Mouse (Mus musculus) embryonic facial prominence, embryonic 15.5 days (tissue): Measurements from ENCODE around the gene Dchs2. TPM values are rescaled to one million over a fixed set of nuclear protein-coding genes. Genes with fewer than 3 reads are reported as not detected.
A peak's percentile ranks its signal among the peaks of the same experiment; 100 is the strongest.
"Not testable (repeated sequence)": the region's sequence is repeated elsewhere in the genome, so short reads cannot be mapped to it uniquely, and the experiment has no call there.

Experiments
- ATAC-seq: fragments of 200-750 bp; cut with Nextera tagmentation; 2 replicates; pipeline ENCODE4 v1.8.0; 2017; ENCODE audit warnings: low read depth, moderate TSS enrichment; ENCODE audit not compliant: insufficient number of reproducible peaks, low FRiP score, low TSS enrichment
- H3K27ac ChIP-seq: fragments of 300-500 bp; sonication (generic); replicated peaks from 2 replicates; pipeline ENCODE4 v1.5.1; 2015; ENCODE audit warnings: mild to moderate bottlenecking, inconsistent platforms
- H3K27me3 ChIP-seq: fragments of 300-500 bp; sonication (generic); 2 replicates; pipeline ENCODE4 v1.6.1; 2015; ENCODE audit warnings: inconsistent platforms
- H3K36me3 ChIP-seq: fragments of 300-500 bp; sonication (generic); 2 replicates; pipeline ENCODE4 v1.6.1; 2015; ENCODE audit warnings: mild to moderate bottlenecking, inconsistent platforms
- H3K4me1 ChIP-seq: fragments of 300-500 bp; sonication (generic); 2 replicates; pipeline ENCODE4 v1.6.1; 2015; ENCODE audit warnings: inconsistent platforms
- H3K4me2 ChIP-seq: fragments of 300-500 bp; sonication (generic); replicated peaks from 2 replicates; pipeline ENCODE4 v1.6.1; 2015; ENCODE audit warnings: mild to moderate bottlenecking, inconsistent platforms
- H3K4me3 ChIP-seq: fragments of 300-500 bp; sonication (generic); replicated peaks from 2 replicates; pipeline ENCODE4 v1.5.1; 2015; ENCODE audit warnings: mild to moderate bottlenecking, inconsistent platforms
- H3K9ac ChIP-seq: fragments of 300-500 bp; sonication (generic); 2 replicates; pipeline ENCODE4 v1.6.1; 2015; ENCODE audit warnings: inconsistent platforms
- H3K9me3 ChIP-seq: fragments of 300-500 bp; sonication (generic); replicated peaks from 2 replicates; pipeline ENCODE4 v1.6.1; 2016; ENCODE audit warnings: inconsistent platforms
- WGBS: fragments of 180-500 bp; shearing (Covaris S2); methylation state at CpG from one replicate; pipeline ENCODE4 v1.1.7; 2015; 5-methylcytosine and 5-hydroxymethylcytosine counted together
- polyA plus RNA-seq: library from polyadenylated mRNA; unstranded; fragments of >200 nt; fragmentation: Nextera tagmentation; extraction: Ambion mirVana; gene quantifications from 2 replicates; pipeline ENCODE4 v1.2.1, GENCODE M21; 2015

Dchs2 gene
- polyA plus RNA-seq, 1 experiment from 2014 or later, result 1.1 TPM

GRCm38 (mm10) chr3:83117592-83117991, 10.2 kb upstream of the Dchs2 start:
- Histone ChIP-seq H3K9me3 (no peaks in the 10 kb centered on the region), H3K4me1 (peaks cover 12% of the 10 kb centered on the region; the same call in 1 of the 2 replicates), H3K4me3 (no peak overlapping the region), H3K4me2 (no peak overlapping the region), H3K27me3 (no peaks in the 10 kb centered on the region), H3K36me3 (no peaks in the 10 kb centered on the region), H3K9ac (no peak overlapping the region), H3K27ac (peak overlapping the region; percentile 71)
- 0 out of 2 replicates have a peak, but pooled peaks have one; percentile 47 for ATAC-seq
- 36% methylated on average over 10 of the region's 10 CpGs for WGBS

DNA sequence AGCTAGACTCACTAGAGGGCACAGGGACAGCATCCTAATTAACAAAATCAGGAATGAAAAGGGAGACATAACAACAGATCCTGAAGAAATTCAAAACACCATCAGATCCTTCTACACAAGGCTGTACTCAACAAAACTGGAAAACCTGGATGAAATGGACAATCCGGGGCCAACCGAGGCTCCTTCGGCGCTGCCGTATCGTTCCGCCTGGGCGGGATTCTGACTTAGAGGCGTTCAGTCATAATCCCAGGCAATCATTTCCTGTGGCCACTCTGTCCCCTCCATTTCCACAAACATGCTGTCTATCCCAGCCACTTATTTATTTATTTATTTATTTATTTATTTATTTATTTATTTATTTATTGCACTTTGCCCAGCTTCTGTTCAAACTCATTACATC, 3.8 kb upstream of the Dchs2 start:
- not testable (repeated sequence) for H3K27ac ChIP-seq, H3K9me3 ChIP-seq, H3K4me3 ChIP-seq, ATAC-seq, H3K4me2 ChIP-seq, H3K9ac ChIP-seq, H3K36me3 ChIP-seq
- Histone ChIP-seq H3K27me3 (peaks cover 41% of the 10 kb centered on the region), H3K4me1 (peaks cover 26% of the 10 kb centered on the region)
- 91% methylated on average over 9 of the region's 9 CpGs for WGBS

- Histone ChIP-seq H3K4me3 (peak overlapping the region; percentile 55), H3K9ac (peak overlapping the region; percentile 21; the same call in 1 of the 2 replicates), H3K9me3 (no peaks in the 10 kb centered on the region), H3K4me1 (peaks cover 32% of the 10 kb centered on the region), H3K27ac (peak overlapping the region; percentile 66), H3K4me2 (peak overlapping the region; percentile 98), H3K36me3 (no peaks in the 10 kb centered on the region), H3K27me3 (peaks cover 65% of the 10 kb centered on the region)
- ATAC-seq, result peak; percentile 82
- WGBS, result under 1% methylated on average over 37 of the region's 37 CpGs
Observed at GRCm38 (mm10) chr3:83127088-83127725, 541 bp upstream of the Dchs2 start.

DNA sequence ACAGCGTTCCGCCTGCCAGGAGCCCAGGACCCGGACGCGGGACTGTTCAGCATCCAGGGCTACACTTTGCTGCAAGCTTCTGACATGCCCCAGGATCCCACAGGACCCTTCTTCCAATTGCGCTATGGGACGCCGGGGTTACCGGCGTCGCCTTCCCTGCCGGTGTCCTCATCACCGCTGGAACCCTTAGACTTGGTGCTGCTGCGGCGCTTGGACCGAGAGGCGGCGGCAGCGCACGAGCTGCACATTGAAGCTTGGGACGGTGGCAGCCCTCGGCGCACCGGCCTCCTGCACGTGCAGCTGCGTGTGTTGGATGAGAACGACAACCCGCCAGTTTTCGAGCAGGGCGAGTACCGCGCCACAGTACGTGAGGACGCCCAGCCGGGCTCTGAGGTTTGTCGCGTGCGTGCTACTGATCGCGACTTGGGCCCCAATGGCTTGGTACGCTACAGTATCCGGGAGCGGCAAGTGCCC, 738 bp downstream of the Dchs2 start:
- WGBS, result under 1% methylated on average over 43 of the region's 43 CpGs
- Histone ChIP-seq H3K36me3 (no peaks in the 10 kb centered on the region), H3K4me2 (peak overlapping the region; percentile 98), H3K27ac (no peak overlapping the region), H3K27me3 (peaks cover 65% of the 10 kb centered on the region), H3K9ac (peak overlapping the region; percentile 21), H3K4me3 (peak overlapping the region; percentile 55), H3K4me1 (peaks cover 35% of the 10 kb centered on the region), H3K9me3 (no peaks in the 10 kb centered on the region)
- ATAC-seq, result no peak

- no peaks in the 10 kb centered on the region for H3K36me3 ChIP-seq
- H3K4me3 ChIP-seq, result peak overlapping the region; percentile 55
- peak overlapping the region; percentile 98 for H3K4me2 ChIP-seq
- H3K9ac ChIP-seq, result 0 out of 2 replicates have a peak overlapping the region, but pooled peaks have one; percentile 18
- H3K27me3 ChIP-seq, result peaks cover 65% of the 10 kb centered on the region
- WGBS, result 2% methylated on average over 22 of the region's 22 CpGs
- no peaks in the 10 kb centered on the region for H3K9me3 ChIP-seq
- no peak for ATAC-seq
- peaks cover 40% of the 10 kb centered on the region for H3K4me1 ChIP-seq
- no peak overlapping the region for H3K27ac ChIP-seq
Observed at GRCm38 (mm10) chr3:83129151-83129550, 1.4 kb downstream of the Dchs2 start.

GRCm38 (mm10) chr3:83136413-83136812, 8.7 kb downstream of the Dchs2 start:
- no peak overlapping the region for H3K9ac ChIP-seq
- no peak for ATAC-seq
- H3K27me3 ChIP-seq, result peaks cover 3% of the 10 kb centered on the region; the same call in 1 of the 2 replicates
- H3K4me2 ChIP-seq, result no peak overlapping the region
- H3K4me1 ChIP-seq, result peaks cover 9% of the 10 kb centered on the region
- WGBS, result 54% methylated on average over 7 of the region's 7 CpGs
- no peaks in the 10 kb centered on the region for H3K36me3 ChIP-seq
- H3K9me3 ChIP-seq, result no peaks in the 10 kb centered on the region
- no peak overlapping the region for H3K4me3 ChIP-seq
- H3K27ac ChIP-seq, result no peak overlapping the region

DNA sequence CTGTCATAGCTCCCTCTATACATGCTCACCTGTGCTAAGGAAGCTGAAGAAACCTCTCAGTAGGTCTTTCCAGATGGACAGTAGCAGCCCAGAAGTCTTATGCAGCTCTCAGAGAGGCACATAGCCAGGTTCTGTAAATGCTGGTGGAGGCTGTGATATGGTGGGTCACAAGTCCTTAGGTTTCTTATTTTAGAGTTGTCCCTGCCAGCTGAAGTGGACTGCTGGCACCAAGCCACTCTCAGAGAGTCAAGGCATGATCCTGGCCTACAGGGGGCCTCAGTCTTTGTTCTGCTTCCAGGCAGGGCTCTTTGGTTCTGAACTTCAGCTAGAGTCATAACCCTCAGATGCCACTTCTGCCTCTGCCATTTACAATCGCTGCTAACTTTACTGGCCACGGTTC, 11.1 kb downstream of the Dchs2 start:
- Histone ChIP-seq H3K9me3 (no peaks in the 10 kb centered on the region), H3K36me3 (no peaks in the 10 kb centered on the region), H3K4me1 (peaks cover 5% of the 10 kb centered on the region; the same call in 1 of the 2 replicates), H3K27ac (no peak overlapping the region), H3K9ac (no peak overlapping the region), H3K4me2 (no peak overlapping the region), H3K4me3 (no peak overlapping the region), H3K27me3 (no peaks in the 10 kb centered on the region)
- no peak for ATAC-seq
- WGBS, result 85% methylated on average over 2 of the region's 2 CpGs

GRCm38 (mm10) chr3:83145610-83146009, 17.9 kb downstream of the Dchs2 start:
- Histone ChIP-seq H3K9ac (no peak overlapping the region), H3K27ac (no peak overlapping the region), H3K36me3 (no peaks in the 10 kb centered on the region), H3K9me3 (no peaks in the 10 kb centered on the region), H3K27me3 (no peaks in the 10 kb centered on the region), H3K4me2 (no peak overlapping the region), H3K4me1 (no peaks in the 10 kb centered on the region), H3K4me3 (no peak overlapping the region)
- ATAC-seq, result no peak
- WGBS, result 69% methylated on average over 3 of the region's 3 CpGs

GRCm38 (mm10) chr3:83147273-83148054, 19.7 kb downstream of the Dchs2 start:
- H3K4me1 ChIP-seq, result no peaks in the 10 kb centered on the region
- H3K27ac ChIP-seq, result no peak overlapping the region
- 81% methylated on average over 6 of the region's 6 CpGs for WGBS
- H3K4me3 ChIP-seq, result no peak overlapping the region
- H3K4me2 ChIP-seq, result no peak overlapping the region
- no peaks in the 10 kb centered on the region for H3K9me3 ChIP-seq
- no peaks in the 10 kb centered on the region for H3K36me3 ChIP-seq
- no peak overlapping the region for H3K9ac ChIP-seq
- ATAC-seq, result no peak
- H3K27me3 ChIP-seq, result no peaks in the 10 kb centered on the region

DNA sequence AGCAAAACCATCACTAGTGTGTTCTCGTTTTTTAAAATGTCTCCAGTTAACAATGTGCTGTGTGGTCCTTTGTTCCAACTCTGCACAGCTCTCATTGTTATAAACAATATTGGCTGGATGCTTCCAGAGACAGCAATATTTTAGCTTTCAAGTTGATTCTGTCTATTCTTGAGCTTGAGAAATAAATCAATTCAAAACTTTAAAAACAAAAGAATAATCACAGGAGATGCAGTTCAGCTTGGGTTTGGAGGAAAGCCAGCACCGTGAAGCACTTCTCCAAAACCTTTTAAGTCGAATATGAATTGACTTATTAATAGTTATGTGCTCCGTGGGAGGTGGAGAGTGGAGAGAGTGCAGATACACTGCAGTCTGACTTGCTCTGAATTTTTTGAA, 20.3 kb downstream of the Dchs2 start:
- Histone ChIP-seq H3K27ac (no peak overlapping the region), H3K9me3 (no peaks in the 10 kb centered on the region), H3K4me1 (no peaks in the 10 kb centered on the region), H3K4me3 (no peak overlapping the region), H3K4me2 (no peak overlapping the region), H3K9ac (no peak overlapping the region), H3K36me3 (no peaks in the 10 kb centered on the region), H3K27me3 (no peaks in the 10 kb centered on the region)
- ATAC-seq, result no peak
- WGBS, result 43% methylated on average over 4 of the region's 4 CpGs

DNA sequence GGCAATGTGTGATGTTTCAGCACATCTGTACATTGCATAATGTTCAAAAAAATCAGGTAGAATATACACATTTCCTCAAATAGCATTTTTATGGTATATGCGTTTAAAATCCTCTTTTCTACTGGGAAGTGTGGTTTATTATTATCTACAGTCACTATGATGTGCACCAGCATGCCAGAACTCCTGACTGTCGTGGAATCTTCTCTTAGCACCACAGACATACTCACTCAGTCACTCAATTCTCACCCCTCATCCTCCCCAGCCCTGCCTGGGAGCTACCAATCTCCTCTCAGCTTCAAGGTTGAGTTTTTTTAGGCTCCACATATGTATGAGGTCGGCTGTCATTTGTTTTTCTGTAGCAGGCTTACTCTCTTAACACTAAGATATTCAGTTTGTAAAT, 20.8 kb downstream of the Dchs2 start:
- Histone ChIP-seq H3K36me3 (no peaks in the 10 kb centered on the region), H3K4me3 (no peak overlapping the region), H3K4me1 (no peaks in the 10 kb centered on the region), H3K27ac (no peak overlapping the region), H3K4me2 (no peak overlapping the region), H3K9ac (no peak overlapping the region), H3K27me3 (no peaks in the 10 kb centered on the region), H3K9me3 (no peaks in the 10 kb centered on the region)
- 47% methylated on average over 3 of the region's 3 CpGs for WGBS
- no peak for ATAC-seq
